Mouse (Mus musculus) limb, embryonic 14.5 days (tissue): ENCODE measurements around the gene Raver2. TPM values are rescaled to one million over a fixed set of nuclear protein-coding genes. Genes with fewer than 3 reads are reported as not detected.

Experiments used
- ATAC-seq: fragments of 200-750 bp; cut with Nextera tagmentation; 2 replicates; pipeline ENCODE4 v1.8.0; 2017; ENCODE audit warnings: low read depth, moderate number of reproducible peaks, moderate TSS enrichment; ENCODE audit not compliant: low FRiP score
- DNase-seq: peaks from one replicate; pipeline ENCODE4 v3.0.0-alpha.2; 2015; ENCODE audit warnings: low spot score
- H3K27ac ChIP-seq: fragments of 300-500 bp; sonication (generic); replicated peaks from 2 replicates; pipeline ENCODE4 v1.5.1; 2014; ENCODE audit warnings: low read depth, mild to moderate bottlenecking, low read length, moderate library complexity, mixed read lengths
- H3K27me3 ChIP-seq: fragments of 300-500 bp; sonication (generic); 2 replicates; pipeline ENCODE4 v1.6.1; 2014; ENCODE audit warnings: low read length, mixed read lengths; ENCODE audit not compliant: control insufficient read depth, insufficient read depth
- H3K36me3 ChIP-seq: fragments of 300-500 bp; sonication (generic); 2 replicates; pipeline ENCODE4 v1.6.1; 2014; ENCODE audit warnings: mild to moderate bottlenecking, low read length, moderate library complexity, mixed read lengths; ENCODE audit not compliant: control insufficient read depth, insufficient read depth
- H3K4me1 ChIP-seq: fragments of 300-500 bp; sonication (generic); 2 replicates; pipeline ENCODE4 v1.6.1; 2014; ENCODE audit warnings: antibody characterized with exemption, low read length, mixed read lengths; ENCODE audit not compliant: control insufficient read depth, insufficient read depth
- H3K4me2 ChIP-seq: fragments of 300-500 bp; sonication (generic); replicated peaks from 2 replicates; pipeline ENCODE4 v1.6.1; 2014; ENCODE audit warnings: low read depth, mild to moderate bottlenecking, low read length, moderate library complexity; ENCODE audit not compliant: severe bottlenecking
- H3K4me3 ChIP-seq: fragments of 300-500 bp; sonication (generic); replicated peaks from 2 replicates; pipeline ENCODE4 v1.5.1; 2014; ENCODE audit warnings: low read length
- H3K9ac ChIP-seq: fragments of 300-500 bp; sonication (generic); 2 replicates; pipeline ENCODE4 v1.6.1; 2014; ENCODE audit warnings: mild to moderate bottlenecking, low read depth, low read length, moderate library complexity; ENCODE audit not compliant: severe bottlenecking
- H3K9me3 ChIP-seq: fragments of 300-500 bp; sonication (generic); 2 replicates; pipeline ENCODE4 v1.6.1; 2016; ENCODE audit warnings: low read length; ENCODE audit not compliant: control insufficient read depth
- POLR2A ChIP-seq: fragments of 200-500 bp; IDR thresholded peaks from 2 replicates; pipeline ENCODE4 v1.8.0; 2012; ENCODE audit warnings: inconsistent platforms, mild to moderate bottlenecking, moderate library complexity, borderline replicate concordance; ENCODE audit not compliant: insufficient read depth, insufficient read length; ENCODE audit errors: extremely low read depth
- WGBS: fragments of 180-500 bp; shearing (Covaris S2); extraction: QIAGEN DNeasy Blood & Tissue Kit; methylation state at CpG from one replicate; pipeline ENCODE4 v1.1.7; 2014; 5-methylcytosine and 5-hydroxymethylcytosine counted together
- polyA plus RNA-seq, 2 experiments: library from polyadenylated mRNA; depleted of rRNA in 1 of 2; stranded (reverse) in 1 of 2; unstranded in 1 of 2; fragments of >200 nt; fragmentation: Nextera tagmentation in 1 of 2; extraction: Ambion mirVana in 1 of 2; gene quantifications; 2 replicates each; pipeline versions ENCODE4 v1.2.1 to v1.2.3; 2012 to 2014

The Raver2 gene
- polyA plus RNA-seq, 2 experiments: 16.5 to 23.8 TPM

DNA sequence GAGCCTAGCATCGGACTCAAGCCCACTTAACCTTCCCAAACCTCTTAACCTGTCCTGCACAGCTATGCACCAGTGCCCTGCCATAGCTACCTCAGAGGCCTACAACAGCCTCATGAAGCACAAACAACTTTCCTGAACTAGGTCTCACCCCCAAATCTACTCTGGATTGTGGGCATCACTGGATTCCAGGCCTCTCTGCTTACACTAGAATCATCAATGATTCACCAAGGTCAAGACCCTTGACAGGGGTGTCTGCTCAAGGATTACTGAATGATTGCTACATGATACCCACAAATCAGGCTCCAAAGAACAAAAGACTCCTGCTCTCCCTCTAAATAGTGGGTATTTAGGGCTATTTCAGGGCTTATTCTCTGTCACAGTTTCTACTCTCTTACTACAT lies 92.0 kb downstream of the Raver2 start:
- no peak for TF ChIP-seq POLR2A
- 96% methylated on average over 1 of the region's 1 CpGs for WGBS
- no peak overlapping the region for H3K4me2 ChIP-seq
- H3K27me3 ChIP-seq: no peaks in the 10 kb centered on the region
- H3K27ac ChIP-seq: no peak overlapping the region
- no peak for DNase-seq
- no peak overlapping the region for H3K9ac ChIP-seq
- no peak for ATAC-seq
- peaks cover 81% of the 10 kb centered on the region for H3K36me3 ChIP-seq
- no peaks in the 10 kb centered on the region for H3K9me3 ChIP-seq
- H3K4me1 ChIP-seq: peaks cover 4% of the 10 kb centered on the region; the same call in 1 of the 2 replicates
- no peak overlapping the region for H3K4me3 ChIP-seq

DNA sequence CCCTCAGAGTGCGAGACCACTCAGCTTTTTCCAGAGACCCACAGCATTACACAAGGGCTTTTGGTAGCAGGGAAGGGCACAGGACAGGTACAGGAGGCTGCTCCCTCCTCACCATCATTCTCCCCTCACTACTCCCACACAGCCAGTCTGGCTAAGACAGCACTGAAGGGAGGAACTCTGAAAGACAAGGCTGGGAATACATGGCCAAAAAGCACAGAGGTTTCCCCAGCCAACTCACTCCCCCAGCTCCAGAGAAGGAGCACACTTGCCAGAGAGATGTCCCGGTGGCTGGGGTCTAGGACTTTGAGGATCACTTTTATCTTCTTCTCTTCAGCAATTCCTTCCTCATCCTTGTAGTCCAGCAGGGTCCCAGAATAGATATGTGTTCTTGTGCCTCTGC lies 95.4 kb downstream of the Raver2 start:
- Histone ChIP-seq H3K27ac (no peak overlapping the region), H3K36me3 (peaks cover 78% of the 10 kb centered on the region), H3K27me3 (no peaks in the 10 kb centered on the region), H3K4me2 (no peak overlapping the region), H3K4me1 (peaks cover 4% of the 10 kb centered on the region; the same call in 1 of the 2 replicates), H3K4me3 (no peak overlapping the region), H3K9ac (no peak overlapping the region), H3K9me3 (no peaks in the 10 kb centered on the region)
- no peak for DNase-seq
- no peak for TF ChIP-seq POLR2A
- WGBS: 88% methylated on average over 2 of the region's 2 CpGs
- no peak for ATAC-seq

DNA sequence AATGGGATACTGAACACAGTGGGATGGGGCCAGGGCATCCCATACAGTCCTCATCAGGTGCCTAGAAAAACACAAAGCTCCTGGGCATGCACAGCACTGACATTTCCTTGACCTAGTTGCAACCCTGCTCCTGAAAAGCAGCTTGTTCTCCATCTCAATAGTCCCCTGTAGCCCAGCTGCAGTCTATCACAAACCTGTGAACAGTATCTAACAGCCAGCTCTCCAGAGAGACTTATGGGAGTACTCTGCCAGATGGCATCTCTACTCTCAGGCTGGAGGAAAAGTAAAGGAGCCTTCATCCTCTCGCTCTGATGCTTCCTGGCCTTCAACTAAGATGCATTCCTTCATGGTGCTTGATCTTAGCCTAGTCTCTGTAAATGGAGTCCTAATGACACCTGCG lies 95.9 kb downstream of the Raver2 start:
- peaks cover 80% of the 10 kb centered on the region for H3K36me3 ChIP-seq
- WGBS: 91% methylated on average over 2 of the region's 2 CpGs
- no peak for DNase-seq
- H3K27me3 ChIP-seq: no peaks in the 10 kb centered on the region
- H3K9ac ChIP-seq: no peak overlapping the region
- H3K4me3 ChIP-seq: no peak overlapping the region
- ATAC-seq: no peak
- TF ChIP-seq POLR2A: no peak
- no peaks in the 10 kb centered on the region for H3K9me3 ChIP-seq
- peaks cover 4% of the 10 kb centered on the region; the same call in 1 of the 2 replicates for H3K4me1 ChIP-seq
- H3K27ac ChIP-seq: no peak overlapping the region
- no peak overlapping the region for H3K4me2 ChIP-seq

DNA sequence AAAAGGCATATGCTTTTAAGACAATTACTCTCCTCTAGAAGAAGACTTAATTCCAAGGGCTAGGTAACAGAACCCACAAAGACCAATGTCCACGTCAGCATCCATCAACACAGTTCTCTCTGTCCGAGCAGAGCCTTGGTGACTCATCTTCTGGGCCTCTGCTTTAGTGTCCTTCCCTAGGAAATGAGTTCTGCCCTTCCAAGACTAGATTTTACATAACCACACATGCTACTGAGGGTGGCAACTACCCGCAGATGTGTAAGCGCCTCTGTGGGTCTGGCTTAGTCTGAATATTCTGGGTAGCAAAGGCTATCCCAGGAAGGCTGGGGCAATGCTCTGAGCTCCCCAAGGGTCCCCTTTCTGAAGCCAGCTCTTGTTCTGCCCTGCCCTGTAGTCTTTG lies 97.0 kb downstream of the Raver2 start:
- Histone ChIP-seq H3K9me3 (no peaks in the 10 kb centered on the region), H3K4me3 (no peak overlapping the region), H3K9ac (no peak overlapping the region), H3K4me1 (no peaks in the 10 kb centered on the region), H3K27ac (no peak overlapping the region), H3K4me2 (no peak overlapping the region), H3K36me3 (peaks cover 83% of the 10 kb centered on the region), H3K27me3 (no peaks in the 10 kb centered on the region)
- no peak for ATAC-seq
- no peak for DNase-seq
- no peak for TF ChIP-seq POLR2A
- 93% methylated on average over 4 of the region's 4 CpGs for WGBS

DNA sequence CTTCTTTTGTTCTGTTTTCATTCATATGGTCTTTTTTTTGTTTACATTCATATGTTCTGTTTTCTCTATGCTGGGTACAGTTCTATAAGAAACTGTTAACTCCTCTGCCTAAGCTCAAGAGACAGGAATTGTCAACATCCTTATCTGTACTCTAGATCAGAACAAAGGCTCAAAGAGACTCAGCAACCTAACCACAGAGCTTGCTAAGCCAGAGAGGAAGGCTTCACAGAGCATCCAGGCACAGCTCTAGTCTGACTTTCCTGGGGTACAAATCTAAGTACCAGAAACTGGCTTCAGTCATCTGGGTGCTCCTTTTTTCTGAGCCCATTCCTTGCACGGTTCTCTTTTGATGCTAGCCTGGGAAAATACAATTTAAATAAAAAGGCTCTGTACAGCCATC lies 99.0 kb downstream of the Raver2 start:
- Histone ChIP-seq H3K4me2 (no peak overlapping the region), H3K4me1 (no peaks in the 10 kb centered on the region), H3K27me3 (no peaks in the 10 kb centered on the region), H3K4me3 (no peak overlapping the region), H3K27ac (no peak overlapping the region), H3K9ac (no peak overlapping the region), H3K36me3 (peaks cover 70% of the 10 kb centered on the region), H3K9me3 (no peaks in the 10 kb centered on the region)
- ATAC-seq (no peak), DNase-seq (no peak)
- 83% methylated on average over 1 of the region's 1 CpGs for WGBS
- TF ChIP-seq POLR2A: no peak
